Mouse (Mus musculus) v-Abl transformed pro-B cells (cell line): ENCODE measurements around the gene Pde10a.

Source experiments
- in situ Hi-C, 2 experiments: fragments of 400-800 bp; cut with MboI; formaldehyde crosslinking; loops; one replicate each; pipeline ENCODE4 v1.15.1; 2025; ENCODE audit not compliant: unreplicated experiment in 2 of 2

Gene Pde10a

GRCm38 (mm10) chr17:8524387-8525165, 596 bp upstream of the Pde10a start:
- in situ Hi-C loops, result no loop called here

DNA sequence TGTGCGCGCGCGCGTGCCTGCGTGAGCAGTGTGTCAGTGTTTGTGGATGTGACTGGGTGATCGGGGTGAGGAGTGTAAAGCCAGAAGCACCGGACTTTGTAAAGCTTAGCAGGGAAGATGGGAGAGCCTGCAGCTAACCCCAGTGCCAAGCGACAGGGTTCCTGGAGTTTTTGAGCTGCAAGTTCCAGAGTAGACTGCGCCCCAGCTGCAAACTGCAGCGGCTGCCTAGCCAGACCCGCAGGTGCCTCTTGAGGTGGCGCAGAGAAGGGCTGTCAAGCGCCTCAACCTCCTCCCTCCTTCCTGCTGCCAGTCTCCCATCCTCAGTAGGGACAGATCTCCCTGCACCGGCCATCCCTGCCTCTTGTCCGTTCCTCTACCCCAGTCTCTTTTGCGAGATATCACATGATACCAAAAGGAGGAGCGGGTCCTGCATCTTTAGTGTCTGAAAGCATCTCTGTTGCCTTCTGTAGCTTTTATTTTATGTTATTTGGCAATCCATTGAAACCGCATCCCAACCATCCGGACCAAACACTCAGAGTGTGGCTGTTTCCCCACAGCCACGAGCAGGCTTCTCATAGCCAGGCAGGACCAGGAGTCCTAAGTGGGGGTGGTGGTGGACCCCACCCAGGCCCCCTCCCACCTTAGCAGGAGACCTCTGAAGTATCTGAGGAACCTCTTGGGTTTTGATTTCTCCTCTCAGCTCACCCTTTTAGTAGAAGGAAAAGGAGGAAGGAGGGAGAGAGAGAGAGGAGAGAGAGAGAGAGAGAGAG, 984 bp downstream of the Pde10a start:
- in situ Hi-C loops, result no loop called here

DNA sequence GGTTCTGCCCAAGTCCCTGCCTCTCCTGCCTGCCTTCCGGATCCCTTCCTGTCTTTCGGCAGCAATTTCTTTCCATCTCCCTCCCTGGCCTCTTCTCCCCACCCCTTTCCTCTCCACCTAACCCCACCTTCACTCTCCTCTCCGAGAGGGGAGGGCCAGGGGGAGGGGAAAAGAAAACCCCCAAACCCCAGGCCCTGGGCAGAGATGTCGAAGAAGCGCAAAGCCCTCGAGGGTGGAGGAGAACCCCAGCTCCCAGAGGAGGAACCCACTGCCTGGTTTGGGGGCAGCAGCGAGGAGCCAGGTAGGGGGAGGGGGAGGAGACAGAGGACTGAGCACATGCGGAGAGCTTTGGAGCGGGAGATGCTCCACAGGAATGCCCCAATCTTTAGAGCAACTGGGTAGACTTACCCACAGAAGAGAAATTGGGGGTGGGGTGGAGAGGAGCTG, 1.7 kb downstream of the Pde10a start:
- in situ Hi-C loops, result no loop called here

GRCm38 (mm10) chr17:8528641-8529040, 3.5 kb downstream of the Pde10a start:
- in situ Hi-C loops, result no loop called here

DNA sequence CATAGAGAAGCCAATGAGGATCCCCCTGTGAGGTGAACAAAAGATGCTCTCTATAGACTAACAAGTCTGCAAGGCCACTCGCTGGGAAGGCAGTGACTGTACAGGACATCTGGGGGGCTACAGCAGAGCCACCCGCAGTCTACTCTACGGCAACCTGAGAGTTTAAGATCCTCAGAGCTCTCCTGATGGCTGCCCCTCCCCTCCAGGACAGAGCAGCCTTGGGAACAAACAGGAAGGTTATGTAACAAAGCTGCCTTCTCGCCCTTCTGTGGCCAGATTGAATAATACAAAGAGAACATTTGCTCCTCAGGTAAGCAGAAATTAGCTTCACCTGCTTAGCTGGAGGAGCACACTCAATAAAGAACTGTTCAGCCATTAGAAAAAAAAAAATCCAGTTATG, 7.4 kb downstream of the Pde10a start:
- in situ Hi-C loops, result no loop called here

DNA sequence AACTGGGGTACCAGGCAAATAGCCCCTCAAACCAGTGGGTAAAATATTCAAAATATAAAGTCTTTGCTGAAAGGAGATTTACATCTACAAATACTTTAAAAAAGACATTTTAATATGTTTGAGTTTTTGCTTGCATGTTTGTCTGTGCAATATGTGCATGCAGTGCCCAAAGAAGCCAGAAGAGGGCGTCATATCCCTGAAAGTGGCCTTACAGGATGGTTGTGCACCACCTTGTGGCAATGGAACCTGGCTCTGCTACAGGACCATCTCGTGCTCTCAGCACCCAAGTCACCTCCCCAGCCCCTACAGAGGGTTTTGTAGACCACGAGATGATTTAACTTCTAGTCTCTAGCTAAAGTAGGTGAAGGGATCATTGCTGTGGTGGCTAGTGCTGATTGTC, 8.7 kb downstream of the Pde10a start:
- in situ Hi-C loops, result no loop called here

DNA sequence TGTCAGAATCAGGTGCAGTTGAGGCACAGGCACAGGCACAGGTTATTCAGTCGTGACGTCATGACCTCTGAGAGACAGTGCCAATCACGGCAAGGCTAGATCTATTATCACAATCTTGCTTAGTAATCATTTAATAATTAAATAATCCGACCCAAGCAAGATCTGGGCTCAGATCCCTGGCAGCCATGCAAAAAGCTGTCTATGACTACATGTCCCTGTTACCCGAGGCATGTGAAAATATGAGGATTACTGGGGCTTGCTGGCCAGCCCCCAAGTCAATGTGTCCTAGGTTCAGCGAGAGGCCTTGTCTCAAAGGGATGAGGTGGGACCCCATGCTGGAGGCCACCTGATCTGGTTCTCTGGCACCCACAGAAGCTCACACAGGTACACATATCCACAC, 11.3 kb downstream of the Pde10a start:
- in situ Hi-C loops, result no loop called here

DNA sequence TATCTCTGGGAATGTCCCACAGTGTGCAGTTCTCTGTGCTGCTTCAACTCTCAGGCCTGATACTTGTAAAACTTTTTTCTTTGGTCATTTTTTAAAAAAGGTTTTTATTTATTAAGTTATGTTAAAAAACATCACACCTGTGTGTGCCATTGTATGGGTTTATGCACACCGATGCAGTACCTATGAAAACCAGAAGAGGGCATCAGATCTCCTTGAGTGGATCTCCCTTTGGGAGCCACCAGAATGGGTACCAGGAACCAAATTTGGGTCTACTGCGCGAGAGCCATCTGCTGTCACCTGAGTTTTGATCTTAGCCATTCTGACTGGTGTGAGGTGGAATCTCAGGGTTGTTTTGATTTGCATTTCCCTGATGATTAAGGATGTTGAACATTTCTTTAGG, 12.9 kb downstream of the Pde10a start:
- in situ Hi-C loops, result no loop called here

- in situ Hi-C loops, result no loop called here
Observed at GRCm38 (mm10) chr17:8541974-8542538, 16.9 kb downstream of the Pde10a start.

- in situ Hi-C loops, result no loop called here
Observed at GRCm38 (mm10) chr17:8546366-8546765, 21.2 kb downstream of the Pde10a start.

DNA sequence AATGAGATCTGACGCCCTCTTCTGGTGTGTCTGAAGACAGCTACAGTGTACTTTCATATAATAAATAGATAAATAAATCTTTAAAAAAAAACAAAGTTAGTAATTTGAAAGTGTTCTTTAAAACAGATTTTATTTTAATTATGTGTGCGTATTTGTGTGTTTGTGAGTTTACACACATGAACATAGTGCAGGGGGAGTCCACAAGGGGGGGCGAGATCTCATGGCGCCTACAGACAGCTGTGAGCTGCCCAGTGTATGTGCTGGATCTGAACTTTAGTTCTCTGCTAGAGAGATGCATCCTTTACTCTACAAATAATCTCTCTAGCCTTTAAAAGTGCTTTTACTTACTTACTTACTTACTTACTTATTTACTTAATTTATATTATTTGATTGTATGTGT, 23.6 kb downstream of the Pde10a start:
- in situ Hi-C loops, result no loop called here

GRCm38 (mm10) chr17:8551641-8552040, 26.5 kb downstream of the Pde10a start:
- in situ Hi-C loops, result no loop called here

DNA sequence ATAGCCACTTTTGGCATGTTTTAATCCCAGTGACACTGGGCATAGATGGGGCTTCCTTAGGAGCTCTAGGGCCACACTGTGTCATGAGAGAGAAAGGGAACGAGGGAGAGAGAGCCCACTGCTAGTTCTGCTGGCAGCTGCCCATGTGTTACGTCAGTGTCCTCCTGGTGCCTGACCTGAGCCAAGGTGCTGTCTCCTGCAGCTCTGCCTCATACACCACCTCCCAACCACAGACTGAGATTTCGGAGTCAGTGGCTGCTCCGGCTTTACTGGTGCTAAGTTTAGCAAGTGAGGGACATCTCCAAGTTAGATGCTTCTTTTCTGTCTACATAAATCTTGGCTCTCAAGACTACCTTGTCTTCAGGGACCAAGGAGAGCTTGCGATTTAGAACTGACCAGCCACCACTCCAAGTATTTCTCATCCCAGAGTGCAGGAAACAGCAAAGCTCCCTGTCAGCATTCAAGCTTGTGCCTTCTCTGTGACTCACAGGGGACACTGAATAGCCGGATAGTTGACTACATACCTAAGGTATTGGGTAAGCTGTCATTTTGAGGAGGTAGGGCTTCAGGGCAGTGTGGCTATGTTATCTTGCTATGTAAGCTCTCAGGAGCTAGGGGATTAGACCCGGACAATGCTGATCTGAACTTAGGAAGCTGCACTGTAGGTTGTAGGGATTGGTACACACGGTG, 27.3 kb downstream of the Pde10a start:
- in situ Hi-C loops, result no loop called here

GRCm38 (mm10) chr17:8553601-8554000, 28.4 kb downstream of the Pde10a start:
- in situ Hi-C loops, result no loop called here

GRCm38 (mm10) chr17:8554219-8554618, 29.0 kb downstream of the Pde10a start:
- in situ Hi-C loops, result no loop called here

- in situ Hi-C loops, result no loop called here
Observed at GRCm38 (mm10) chr17:8555785-8556184, 30.6 kb downstream of the Pde10a start.

DNA sequence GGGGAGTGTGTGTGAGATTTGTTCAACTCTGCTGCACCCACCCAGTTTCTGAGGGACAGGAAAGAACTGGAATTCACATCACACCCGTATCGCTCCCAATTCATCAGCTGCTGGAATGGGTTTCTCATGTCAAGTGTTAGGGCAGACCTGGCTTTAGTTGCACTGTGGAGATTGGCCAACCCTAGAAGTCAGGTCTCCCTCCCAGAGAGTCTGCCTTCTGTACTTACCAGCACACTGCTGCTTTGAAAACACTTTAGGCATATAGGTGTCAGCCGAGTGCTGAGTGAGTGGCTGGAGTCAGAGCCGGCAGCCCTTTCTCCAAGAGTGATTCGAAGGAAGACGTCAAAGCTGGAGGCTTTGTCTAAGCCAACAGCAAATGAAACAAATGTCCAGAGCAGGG, 31.1 kb downstream of the Pde10a start:
- in situ Hi-C loops, result no loop called here

DNA sequence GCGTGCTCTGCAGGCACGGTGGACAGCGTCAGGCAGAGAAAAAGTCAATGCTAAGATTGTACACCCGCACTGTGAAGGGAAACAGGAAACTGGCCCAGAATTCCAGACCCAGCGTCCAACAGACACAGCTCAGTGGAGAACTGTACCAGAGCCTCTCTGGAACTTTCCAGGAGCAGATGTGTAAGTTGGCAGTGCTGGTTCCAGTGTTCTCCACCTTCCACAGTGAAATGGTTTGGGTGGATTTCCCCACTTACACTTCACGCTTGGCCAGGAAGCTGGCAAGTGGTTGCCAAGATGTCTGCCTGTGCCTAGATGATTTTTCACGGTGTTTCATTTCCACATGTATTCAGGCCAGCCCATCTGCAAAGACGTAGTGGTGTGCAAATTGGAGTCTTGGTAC, 32.8 kb downstream of the Pde10a start:
- in situ Hi-C loops, result no loop called here

DNA sequence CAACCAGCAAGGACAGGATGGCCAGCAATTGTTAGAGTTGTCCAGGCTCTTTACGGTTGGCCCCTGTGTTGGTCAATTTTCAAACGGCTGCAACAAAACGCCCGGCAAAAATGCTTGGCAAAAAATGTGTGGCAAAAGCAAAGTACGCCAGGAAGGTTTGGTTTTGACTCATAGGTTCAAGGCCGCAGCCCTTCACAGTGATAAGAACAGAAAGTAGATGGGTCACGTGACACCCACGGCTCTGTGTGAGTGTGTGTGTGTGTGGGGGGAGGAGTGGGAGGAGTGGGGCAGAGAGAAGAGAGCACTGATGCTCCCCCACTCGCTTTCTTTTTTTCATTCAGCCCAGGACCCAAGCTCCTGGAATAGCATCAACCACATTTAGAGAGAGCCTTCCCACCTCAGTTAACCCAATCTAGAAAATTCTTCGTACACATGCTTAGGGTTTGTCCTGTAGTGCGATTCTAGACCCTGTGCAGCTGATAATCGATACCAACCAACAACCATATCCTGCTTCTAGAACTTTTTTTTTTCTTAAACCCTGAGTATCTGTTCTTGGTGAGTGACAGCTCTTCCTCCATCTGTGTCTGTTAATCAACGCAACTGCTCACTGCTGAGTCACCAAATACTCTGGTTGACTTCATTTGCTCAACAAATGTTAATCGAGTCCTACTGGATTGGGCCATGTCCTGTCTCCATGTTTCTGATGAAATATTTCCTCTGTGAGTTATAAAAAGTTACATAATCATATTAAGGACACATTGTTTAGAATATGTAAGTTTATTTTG, 37.1 kb downstream of the Pde10a start:
- in situ Hi-C loops, result no loop called here

- in situ Hi-C loops, result no loop called here
Observed at GRCm38 (mm10) chr17:8562886-8563280, 37.7 kb downstream of the Pde10a start.
